ENCODE assay signal across 11 mouse cellular contexts in genomic region chr3:146318987-146319386, GRCm38 (mm10).
A peak's percentile ranks its signal among the peaks of the same experiment; 100 is the strongest.
DNase-seq lines count a peak whose midpoint lies in the region; ATAC-seq lines count a peak whose summit lies in the region.
"Had no signal": no experiment of that assay in that cellular context is flagged by ENCODE, and none has a peak within 500 bp of the region (broad histone marks: within the 10 kb centered on the region; RNA-seq: fewer than 3 reads in every experiment).

No protein-coding gene starts in this region.

- no peaks in the 10 kb centered on the region for H3K36me3 ChIP-seq in embryonic facial prominence, embryonic 14.5 days (ENCODE audit: control insufficient read depth, insufficient read depth, low read length)
- H3K36me3 ChIP-seq in hindbrain, embryonic 16.5 days (ENCODE audit: control insufficient read depth, insufficient read depth, low read length), result no peaks in the 10 kb centered on the region
- no peaks in the 10 kb centered on the region for H3K36me3 ChIP-seq in neural tube, embryonic 12.5 days

- 19% methylated on average over 13 of the region's 13 CpGs for WGBS in embryonic facial prominence, embryonic 14.5 days
- WGBS in hindbrain, embryonic 16.5 days, result 16% methylated on average over 13 of the region's 13 CpGs
- WGBS in neural tube, embryonic 12.5 days, result 27% methylated on average over 13 of the region's 13 CpGs

- no peak overlapping the region for H3K27ac ChIP-seq in embryonic facial prominence, embryonic 14.5 days (replicated peaks; ENCODE audit: low read depth, low read length)
- no peak overlapping the region; the same call in 1 of the 2 replicates for H3K27ac ChIP-seq in hindbrain, embryonic 16.5 days (ENCODE audit: low read depth, low read length)
- H3K27ac ChIP-seq in neural tube, embryonic 12.5 days, result no peak overlapping the region

- H3K4me2 ChIP-seq in embryonic facial prominence, embryonic 14.5 days (ENCODE audit: low read depth, low read length), result peak overlapping the region; percentile 34
- peak overlapping the region; percentile 47 for H3K4me2 ChIP-seq in hindbrain, embryonic 16.5 days (ENCODE audit: low read length)
- peak overlapping the region; percentile 22 for H3K4me2 ChIP-seq in neural tube, embryonic 12.5 days (replicated peaks)

- intact Hi-C loops in left cerebral cortex, postnatal 14 days (cut with DNase I), result no loop called here

- no peak overlapping the region for H3K4me3 ChIP-seq in embryonic facial prominence, embryonic 14.5 days (ENCODE audit: low read depth, low read length)
- no peak overlapping the region for H3K4me3 ChIP-seq in hindbrain, embryonic 16.5 days (ENCODE audit: low read length)
- H3K4me3 ChIP-seq in neural tube, embryonic 12.5 days, result no peak overlapping the region

- no peaks in the 10 kb centered on the region for H3K9me3 ChIP-seq in embryonic facial prominence, embryonic 14.5 days (ENCODE audit: control insufficient read depth, low read length)
- H3K9me3 ChIP-seq in hindbrain, embryonic 16.5 days (ENCODE audit: control insufficient read depth, low read length), result no peaks in the 10 kb centered on the region
- no peaks in the 10 kb centered on the region for H3K9me3 ChIP-seq in neural tube, embryonic 12.5 days

- peak; percentile 60 for ATAC-seq in embryonic facial prominence, embryonic 14.5 days (ENCODE audit: low read depth)
- peak; percentile 63 for ATAC-seq in hindbrain, embryonic 16.5 days
- peak; percentile 63; the same call in 1 of the 2 replicates for ATAC-seq in neural tube, embryonic 12.5 days (ENCODE audit: low FRiP score, low read depth)
- ATAC-seq in cerebellum, adult (ENCODE audit: insufficient number of reproducible peaks, low FRiP score, low TSS enrichment), result no peak
- ATAC-seq in CD4-positive, CD25-positive, alpha-beta regulatory T cell, adult 4 months, result no peak
- ATAC-seq: intestine, postnatal 0 days had no signal

- DNase-seq in left cerebral cortex, postnatal 14 days (ENCODE audit: low spot score in 2 of 2), result peak; percentile 26 to 45
- DNase-seq in left cerebral cortex, adult 18-20 months (ENCODE audit: low spot score in 2 of 2), result no peak
- DNase-seq in embryonic facial prominence, embryonic 14.5 days (ENCODE audit: low spot score), result peak; percentile 55
- DNase-seq in thymus, postnatal 0 days (ENCODE audit: low spot score), result no peak
- DNase-seq: cerebellum, postnatal 25 days; thymus, postnatal 25 days had no signal

- no peaks in the 10 kb centered on the region for H3K27me3 ChIP-seq in embryonic facial prominence, embryonic 14.5 days (replicated peaks; ENCODE audit: control insufficient read depth, insufficient read depth, low read length)
- no peaks in the 10 kb centered on the region for H3K27me3 ChIP-seq in hindbrain, embryonic 16.5 days (replicated peaks; ENCODE audit: control insufficient read depth, insufficient read depth, low read length)
- H3K27me3 ChIP-seq in neural tube, embryonic 12.5 days (replicated peaks), result no peaks in the 10 kb centered on the region

- peaks cover 4% of the 10 kb centered on the region; the same call in 1 of the 2 replicates for H3K4me1 ChIP-seq in embryonic facial prominence, embryonic 14.5 days (ENCODE audit: control insufficient read depth, insufficient read depth, low read length)
- H3K4me1 ChIP-seq in hindbrain, embryonic 16.5 days (ENCODE audit: control insufficient read depth, insufficient read depth, low read depth, low read length), result peaks cover 10% of the 10 kb centered on the region
- H3K4me1 ChIP-seq in neural tube, embryonic 12.5 days, result peaks cover 13% of the 10 kb centered on the region

- 0 out of 2 replicates have a peak overlapping the region, but pooled peaks have one; percentile 35 for H3K9ac ChIP-seq in embryonic facial prominence, embryonic 14.5 days (ENCODE audit: low read depth, low read length)
- H3K9ac ChIP-seq in hindbrain, embryonic 16.5 days (ENCODE audit: low read depth, low read length), result peak overlapping the region; percentile 23; the same call in 1 of the 2 replicates
- no peak overlapping the region for H3K9ac ChIP-seq in neural tube, embryonic 12.5 days

Comparison
In these comparisons a context has a peak if more than half of its experiments do, and no peak if none do; other contexts are left out.
1. DNase-seq: peak in left cerebral cortex, postnatal 14 days (2 of 2) and embryonic facial prominence, embryonic 14.5 days (single experiment); none in left cerebral cortex, adult 18-20 months (0 of 2) and thymus, postnatal 0 days (single experiment).
2. ATAC-seq: peak in embryonic facial prominence, embryonic 14.5 days (single experiment), hindbrain, embryonic 16.5 days (single experiment) and neural tube, embryonic 12.5 days (single experiment); none in cerebellum, adult (single experiment) and CD4-positive, CD25-positive, alpha-beta regulatory T cell, adult 4 months (single experiment).
3. Peak in every context shown above with its lines, with median percentiles within 50 percentile points of each other: H3K4me2 ChIP-seq.